Mouse (Mus musculus) T-helper 17 cell (primary cell): Measurements from ENCODE around the gene Gnmt.

Source experiments
- in situ Hi-C, 2 experiments: fragments of 300-600 bp; cut with MboI, MseI; formaldehyde crosslinking; loops; 1 replicate in 1 of 2; 2 replicates in 1 of 2; pipeline ENCODE4 v1.15.1; 2025; ENCODE audit warnings: high pct_unique_total_duplicates in 2 of 2

Gnmt gene

DNA sequence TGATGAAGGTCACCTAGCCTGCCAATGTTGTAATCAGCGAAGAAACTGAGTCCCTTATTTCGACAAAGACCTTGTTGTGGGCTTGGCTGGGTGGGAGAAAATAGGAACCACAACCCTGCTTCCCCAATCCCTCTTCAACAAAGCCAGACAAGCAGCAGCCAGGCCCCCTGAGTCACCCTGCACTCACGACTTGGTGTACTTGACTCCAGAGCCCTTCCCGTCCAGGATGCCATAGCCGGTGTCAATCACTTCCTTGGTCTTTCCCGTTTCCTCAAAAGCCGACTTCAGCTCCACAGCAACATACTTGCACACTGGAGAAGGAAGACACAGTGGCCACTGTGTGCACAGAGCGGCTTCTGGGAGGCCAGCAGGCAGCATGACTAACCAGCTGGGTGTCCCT, 18.3 kb upstream of the Gnmt start:
- in situ Hi-C loops, result no loop called here

DNA sequence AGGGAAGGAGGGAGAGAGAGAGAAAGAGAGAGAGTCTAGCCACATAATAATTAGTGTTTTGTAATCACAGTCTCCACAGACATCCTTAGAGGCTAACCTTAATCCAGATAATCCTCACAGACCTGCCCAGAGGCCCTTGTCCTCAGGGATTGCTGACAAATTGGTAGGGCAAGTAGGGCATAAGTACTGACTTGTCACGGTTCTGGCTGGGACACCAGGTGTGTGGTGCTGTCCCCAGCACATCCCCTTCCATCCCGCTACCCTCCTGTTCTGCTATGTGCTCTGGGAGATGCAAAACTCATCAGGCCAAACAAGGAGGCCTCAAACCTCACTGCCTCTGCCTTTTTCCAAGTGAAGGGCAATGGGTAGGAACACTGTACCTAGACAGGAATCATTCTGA, 16.5 kb upstream of the Gnmt start:
- in situ Hi-C loops, result no loop called here

- in situ Hi-C loops, result no loop called here
Measured at GRCm38 (mm10) chr17:46742986-46743385, 14.0 kb upstream of the Gnmt start.

DNA sequence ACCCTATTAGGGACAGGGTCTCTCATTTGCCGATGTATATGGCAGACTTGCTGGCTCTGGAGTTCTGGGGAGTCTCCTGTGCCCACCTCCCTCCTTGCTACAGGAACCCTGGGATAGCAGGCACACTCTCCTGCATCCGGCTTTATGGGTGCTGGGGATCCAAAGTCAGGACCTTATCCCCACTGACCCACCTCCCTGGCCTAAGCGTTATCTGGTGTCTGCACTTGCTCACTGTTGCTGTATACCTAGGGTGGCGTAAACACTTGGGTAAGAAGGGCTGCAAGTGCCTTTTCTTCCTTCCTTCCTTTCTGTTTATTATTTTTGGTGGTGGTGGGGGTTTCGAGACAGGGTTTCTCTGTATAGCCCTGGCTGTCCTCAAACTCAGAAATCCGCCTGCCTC, 12.3 kb upstream of the Gnmt start:
- in situ Hi-C loops, result no loop called here

- in situ Hi-C loops, result no loop called here
Measured at GRCm38 (mm10) chr17:46736160-46736559, 7.2 kb upstream of the Gnmt start.

DNA sequence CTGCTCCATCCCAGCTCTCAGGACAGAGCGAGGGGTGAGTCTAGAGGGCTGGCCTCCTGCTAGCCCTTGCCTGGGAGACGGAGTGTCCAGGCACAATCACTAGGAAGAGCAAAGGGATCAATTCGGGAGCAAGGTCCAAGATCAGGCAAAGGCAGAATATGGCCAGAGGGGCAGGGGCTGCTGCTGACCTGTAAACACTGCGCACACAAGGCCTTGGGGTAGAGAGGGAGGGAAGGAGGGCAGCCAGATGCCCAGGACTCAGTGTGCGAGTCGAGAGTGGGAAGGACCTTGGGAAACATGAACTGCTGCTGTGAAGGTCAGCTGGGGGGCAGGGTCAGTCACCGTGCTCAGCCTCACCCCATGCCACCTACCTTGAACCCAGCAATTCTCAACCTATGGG, 6.3 kb upstream of the Gnmt start:
- in situ Hi-C loops, result no loop called here

GRCm38 (mm10) chr17:46734055-46734454, 5.1 kb upstream of the Gnmt start:
- in situ Hi-C loops, result no loop called here

DNA sequence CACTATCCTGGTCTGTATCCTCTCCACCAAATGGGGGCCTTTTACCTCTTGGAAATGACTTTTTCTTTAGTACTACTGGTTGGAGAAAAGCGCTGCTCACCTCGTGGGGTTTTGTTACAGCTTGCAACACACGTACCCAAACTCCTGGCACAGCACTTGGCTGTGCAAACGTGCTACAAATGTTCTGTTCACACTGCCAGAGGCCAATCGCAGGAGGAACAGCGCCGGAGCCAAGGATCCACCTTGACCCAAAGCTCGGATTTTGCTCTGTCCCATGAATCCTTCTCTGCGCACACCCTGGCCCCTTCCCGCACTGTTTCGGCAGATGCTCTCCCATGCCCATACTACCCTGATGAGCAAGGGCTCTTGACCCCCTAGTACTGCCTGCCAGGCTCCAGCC, 472 bp downstream of the Gnmt start:
- in situ Hi-C loops, result loop anchor here in 1 of 2 experiments (10.0 kb wide), 1 partner anchor 64 kb away; no protein-coding TSS in a partner anchor

DNA sequence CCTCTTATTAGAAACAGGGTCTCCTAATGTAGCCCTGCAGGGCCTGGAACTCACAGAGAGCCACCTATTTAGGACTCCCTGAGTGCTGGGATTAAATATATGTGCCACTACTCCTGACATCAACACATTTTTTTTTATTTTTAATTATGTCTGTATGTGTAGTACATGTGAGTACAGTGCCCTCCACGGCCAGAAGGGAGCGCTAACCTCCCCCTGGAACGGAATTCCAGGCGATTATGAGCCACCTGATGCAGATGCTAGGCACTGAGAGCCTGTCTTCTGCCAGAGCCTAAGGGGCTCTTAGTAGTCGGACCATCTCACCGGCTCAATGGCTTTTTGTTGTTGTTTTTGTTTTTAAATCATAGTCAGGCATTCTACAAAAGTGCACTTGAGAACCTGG, 947 bp downstream of the Gnmt start:
- in situ Hi-C loops, result loop anchor here in 1 of 2 experiments (10.0 kb wide), 1 partner anchor 63 kb away; no protein-coding TSS in a partner anchor

GRCm38 (mm10) chr17:46727271-46727670, 1.7 kb downstream of the Gnmt start:
- in situ Hi-C loops, result loop anchor here in 1 of 2 experiments (10.0 kb wide), 1 partner anchor 62 kb away; no protein-coding TSS in a partner anchor

- in situ Hi-C loops, result loop anchor here in 1 of 2 experiments (10.0 kb wide), 1 partner anchor 61 kb away; no protein-coding TSS in a partner anchor
Measured at GRCm38 (mm10) chr17:46725731-46726645, 3.0 kb downstream of the Gnmt start.

DNA sequence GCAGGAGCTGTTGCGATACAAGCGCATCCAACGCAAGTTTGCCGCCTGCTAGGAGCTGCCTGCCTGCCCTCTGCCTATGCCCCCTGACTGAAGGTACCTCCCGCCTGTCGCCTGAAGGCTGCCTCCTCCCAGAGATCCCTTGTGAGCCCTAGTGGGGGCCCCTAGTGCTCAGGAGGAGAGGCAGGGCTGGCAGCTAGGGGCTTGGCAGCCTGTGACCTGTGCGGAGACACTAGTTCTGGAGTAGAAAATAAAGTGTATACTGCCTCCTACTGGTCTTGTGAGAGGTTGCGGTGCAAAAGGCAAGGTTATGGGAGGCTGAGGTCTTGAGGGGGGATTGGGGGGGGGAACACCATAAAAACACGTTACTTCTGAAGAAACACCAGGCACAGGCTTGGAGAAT, 3.7 kb downstream of the Gnmt start:
- in situ Hi-C loops, result loop anchor here in 1 of 2 experiments (10.0 kb wide), 1 partner anchor 60 kb away; no protein-coding TSS in a partner anchor

DNA sequence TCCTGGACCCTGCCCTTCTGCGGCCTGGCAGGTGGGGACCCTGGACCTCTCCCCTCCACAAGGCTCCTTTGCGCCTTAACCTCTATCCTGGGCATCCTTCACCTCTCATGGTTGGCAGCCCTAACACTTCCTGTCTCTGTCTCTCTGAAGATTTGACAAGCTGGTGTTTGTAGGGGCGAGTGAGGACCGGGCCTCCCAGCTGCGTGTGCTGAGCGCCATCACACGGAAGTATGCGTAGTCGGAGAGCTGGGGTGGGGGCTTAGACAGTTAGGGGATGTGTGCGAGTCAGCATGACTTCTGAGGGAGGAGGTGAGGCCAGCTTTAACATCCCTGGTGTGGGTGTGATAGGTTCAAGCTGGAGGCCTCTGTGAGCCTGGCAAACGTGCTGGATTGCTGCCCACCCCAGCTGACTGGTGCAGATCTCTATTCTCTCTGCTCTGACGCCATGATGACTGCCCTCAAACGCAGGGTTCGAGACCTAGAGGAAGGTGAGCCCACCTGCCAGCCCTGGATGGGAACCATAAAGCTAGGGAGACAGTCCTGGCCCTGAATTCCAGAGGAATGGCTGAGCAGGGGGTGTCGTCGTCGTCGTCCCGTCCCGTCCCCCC, 4.4 kb downstream of the Gnmt start:
- in situ Hi-C loops, result loop anchor here in 1 of 2 experiments (10.0 kb wide), 1 partner anchor 60 kb away; no protein-coding TSS in a partner anchor

GRCm38 (mm10) chr17:46721077-46721476, 7.9 kb downstream of the Gnmt start:
- in situ Hi-C loops, result loop anchor here in 1 of 2 experiments (10.0 kb wide), 1 partner anchor 56 kb away; no protein-coding TSS in a partner anchor

DNA sequence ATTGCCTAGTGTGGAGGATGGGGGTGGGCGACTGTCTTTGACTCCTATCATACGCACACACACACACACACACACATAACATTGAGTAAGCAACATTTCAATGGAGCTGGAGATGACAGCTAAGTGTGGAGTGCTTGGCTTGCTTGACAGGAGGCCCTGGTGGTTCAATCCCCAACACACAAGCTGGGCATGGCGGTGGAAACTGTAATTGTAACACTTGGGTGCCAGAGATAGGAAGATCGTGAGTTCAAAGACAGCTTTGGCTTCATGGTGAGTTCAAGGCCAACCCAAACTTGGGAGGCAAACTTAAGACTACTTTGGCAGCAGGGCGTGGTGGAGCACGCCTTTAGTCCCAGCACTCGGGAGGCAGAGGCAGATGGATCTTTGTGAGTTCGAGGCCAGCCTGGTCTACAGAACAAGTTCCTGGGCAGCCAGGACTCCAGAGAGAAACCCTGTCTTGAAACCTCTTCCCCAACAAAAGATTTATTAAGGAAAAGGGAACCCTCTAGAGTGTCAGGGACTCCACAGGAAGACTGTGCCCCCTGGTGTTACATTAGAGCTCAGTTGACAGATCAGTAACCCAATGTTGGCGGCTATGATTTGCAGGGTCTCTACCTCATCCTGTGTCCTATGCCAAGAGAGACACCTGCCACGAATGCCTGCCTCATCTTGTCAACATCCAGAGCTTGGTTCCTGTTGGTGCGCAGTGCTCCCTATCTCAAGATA, 14.0 kb downstream of the Gnmt start:
- in situ Hi-C loops, result no loop called here

GRCm38 (mm10) chr17:46713849-46714248, 15.1 kb downstream of the Gnmt start:
- in situ Hi-C loops, result no loop called here

DNA sequence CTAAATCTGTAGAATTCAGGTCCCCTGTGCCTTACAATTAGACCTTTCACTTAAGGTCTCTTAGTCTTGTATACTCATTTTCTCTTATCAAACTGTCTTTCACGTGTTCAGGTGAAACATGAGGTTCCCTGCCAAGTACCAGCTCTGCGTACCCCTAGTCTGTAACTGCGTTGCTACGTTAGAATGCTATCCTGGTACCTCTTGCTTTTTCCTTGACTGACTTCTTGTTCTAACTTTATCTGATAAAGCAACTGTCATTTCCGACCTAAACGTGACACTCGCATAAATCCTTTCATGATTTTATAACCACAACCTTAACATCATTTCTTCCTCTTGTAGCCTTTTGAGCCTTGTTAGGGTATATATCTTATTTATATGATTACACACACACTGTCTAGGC, 16.5 kb downstream of the Gnmt start:
- in situ Hi-C loops, result no loop called here

GRCm38 (mm10) chr17:46711612-46712271, 17.2 kb downstream of the Gnmt start:
- in situ Hi-C loops, result no loop called here

- in situ Hi-C loops, result no loop called here
Measured at GRCm38 (mm10) chr17:46710959-46711597, 17.9 kb downstream of the Gnmt start, which contains the start of gene Pex6. Gene Pex6, plus strand, starts transcription at chr17:46711463.

DNA sequence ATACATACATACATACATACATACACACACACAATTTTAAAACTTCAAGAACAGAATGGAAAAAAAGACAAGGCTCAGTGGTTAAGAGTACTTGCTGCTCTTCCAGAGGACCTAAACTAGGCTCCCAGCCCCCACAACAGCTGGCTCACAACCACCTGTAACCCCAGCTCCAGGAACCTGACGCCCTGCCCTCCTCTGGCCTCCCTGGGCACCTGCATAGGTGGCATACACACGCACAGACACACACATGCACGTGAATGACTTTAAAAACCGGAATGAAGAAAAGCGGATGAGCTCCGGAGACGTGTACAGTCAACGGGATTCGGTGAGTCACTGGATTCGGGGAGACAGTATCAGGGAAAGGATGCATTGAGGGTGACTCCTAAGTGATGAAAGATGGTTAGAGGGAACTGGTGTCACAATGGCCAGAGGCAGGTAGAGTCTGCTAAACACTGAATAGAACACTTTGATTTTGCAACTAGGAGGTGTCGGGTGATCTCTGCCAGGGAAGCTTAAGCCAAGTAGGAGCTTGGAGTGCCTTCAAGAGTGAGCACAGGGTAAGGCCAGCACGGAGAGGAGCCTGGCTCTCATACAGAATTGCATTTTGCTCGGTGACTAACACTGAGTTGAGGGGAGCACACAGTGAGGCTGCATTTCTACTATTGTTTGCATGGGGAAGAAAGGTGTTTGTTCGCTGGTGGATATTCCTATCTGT, 22.4 kb downstream of the Gnmt start:
- in situ Hi-C loops, result no loop called here
